Mouse (Mus musculus): ENCODE measurements around the gene Fam76a. TPM values are rescaled to one million over a fixed set of nuclear protein-coding genes. Genes with fewer than 3 reads are reported as not detected.

Fam76a gene
- total RNA-seq, 2 experiments from 2014 or later, result 33.5 to 38.1 TPM

- DNase-seq, result peak; percentile 93
Observed at GRCm38 (mm10) chr4:132884064-132884843, 38.1 kb downstream of the Fam76a start, which contains the start of gene Stx12. Stx12 (minus strand) TSS chr4:132884509.

DNA sequence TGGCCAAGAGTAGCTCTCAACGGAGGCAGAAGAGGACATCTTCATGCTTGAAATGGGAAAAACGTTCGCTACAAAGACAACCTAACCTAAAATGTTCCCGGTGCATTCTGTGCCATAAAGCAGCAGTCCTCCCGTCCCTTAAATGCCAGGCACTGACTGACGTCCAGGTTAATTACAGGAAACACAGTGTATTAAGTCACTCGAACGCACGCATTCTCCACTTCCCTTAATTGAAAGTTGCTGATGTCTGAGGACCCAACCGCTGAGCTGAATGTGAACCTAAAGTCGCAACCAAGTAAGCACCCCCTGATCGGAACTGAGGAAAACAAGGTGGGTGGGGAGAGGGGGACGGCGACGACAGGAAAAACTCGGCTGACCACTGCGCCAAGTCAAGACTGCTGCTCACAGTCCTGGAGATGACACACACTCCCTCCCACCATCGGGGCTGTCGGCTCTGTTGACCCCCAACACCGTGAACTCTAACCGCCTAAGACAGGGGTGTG is 38.7 kb downstream of the Fam76a start:
- DNase-seq, result no peak

DNA sequence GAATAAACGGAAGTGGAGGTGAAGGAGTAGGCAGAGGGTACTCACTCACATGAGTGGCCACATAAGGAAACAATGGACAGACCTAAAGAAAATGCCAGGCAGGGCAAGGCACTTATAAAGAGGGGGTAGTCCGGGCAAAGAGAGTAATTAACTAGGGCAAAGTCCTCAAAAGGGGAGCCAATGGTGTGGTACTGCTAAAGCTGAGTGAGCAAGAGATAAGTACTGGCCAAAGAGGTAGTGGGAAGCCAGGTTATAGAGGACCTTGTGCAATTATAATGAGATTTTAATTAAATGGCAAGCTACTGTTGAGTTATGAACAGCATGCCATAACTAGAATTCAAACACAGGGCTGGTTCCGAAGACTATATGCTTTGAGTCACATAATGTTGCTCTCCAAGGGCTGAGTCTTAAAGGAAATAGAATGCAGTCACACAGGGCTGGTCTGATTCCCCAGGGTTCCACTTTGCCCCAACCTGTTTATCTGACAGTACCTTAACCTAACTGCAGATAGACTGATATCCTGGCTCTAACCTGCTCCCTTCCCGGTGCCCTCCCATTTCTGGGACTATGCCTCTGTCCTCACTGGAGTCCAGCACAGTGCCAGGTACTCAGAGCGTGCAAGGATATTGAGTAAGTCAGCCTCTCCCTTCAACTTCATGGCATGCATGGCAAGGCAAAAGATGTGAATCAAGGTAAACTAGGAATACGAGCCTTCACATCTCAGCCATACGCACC is 47.8 kb downstream of the Fam76a start:
- DNase-seq, result no peak

- DNase-seq, result peak; percentile 6
Observed at GRCm38 (mm10) chr4:132873481-132874362, 48.6 kb downstream of the Fam76a start.

DNA sequence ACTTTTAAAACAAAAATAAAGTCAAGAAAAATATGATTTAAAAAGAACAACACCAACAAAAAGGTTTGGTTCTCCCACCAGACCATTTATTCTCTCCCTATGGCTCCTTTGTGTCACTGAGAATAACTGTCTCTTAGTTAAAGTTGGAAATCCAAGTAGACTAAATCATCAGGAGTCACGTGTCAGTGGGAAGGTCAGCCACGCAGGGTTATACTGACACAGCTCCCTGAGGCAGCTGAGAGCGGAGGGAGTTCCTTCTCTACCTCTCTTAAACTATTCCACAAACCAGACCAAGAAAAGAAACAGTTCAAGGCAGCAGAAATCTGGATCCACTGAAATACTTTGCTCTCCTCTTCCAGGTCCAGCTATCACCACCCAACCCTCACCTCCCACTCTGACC is 51.2 kb downstream of the Fam76a start:
- DNase-seq, result no peak

- DNase-seq, result no peak
Observed at GRCm38 (mm10) chr4:132864856-132865255, 57.5 kb downstream of the Fam76a start.

DNA sequence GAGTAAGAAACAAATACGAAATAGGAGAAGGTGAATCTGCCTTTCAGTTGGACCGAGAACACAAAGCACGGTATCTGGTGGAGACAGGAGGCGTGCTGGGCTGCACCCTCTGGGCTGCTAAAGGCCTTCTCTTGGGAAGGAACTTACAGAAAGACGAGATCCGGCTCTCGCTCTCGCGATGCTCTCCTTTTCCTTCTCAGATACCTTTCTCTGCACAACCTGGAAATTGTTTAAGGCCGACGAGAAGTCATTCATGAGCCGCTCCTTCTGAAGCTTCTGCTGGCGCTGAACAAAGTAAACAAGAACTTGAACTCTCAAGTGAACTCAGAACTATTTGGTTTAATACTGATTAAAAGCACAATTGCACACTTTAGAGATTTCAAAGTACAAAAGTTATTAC is 59.3 kb downstream of the Fam76a start:
- DNase-seq, result no peak

GRCm38 (mm10) chr4:132860880-132861279 is 61.5 kb downstream of the Fam76a start:
- no peak for DNase-seq

Other genes starting within 250 kb of the Fam76a start
- 1 to 10 TPM; 2.0 to 2.5 TPM for gene Xkr8, start 190.0 kb downstream of the Fam76a start, total RNA-seq (2021)
- 1 to 10 TPM; 1.3 to 1.4 TPM for gene Smpdl3b, start 165.3 kb downstream of the Fam76a start, total RNA-seq (2021)
- 10 to 100 TPM; 36.5 to 42.5 TPM for gene Rpa2, start 154.2 kb downstream of the Fam76a start, total RNA-seq (2021)
- 1 to 10 TPM; 2.9 to 3.4 TPM for gene Themis2, start 126.2 kb downstream of the Fam76a start, total RNA-seq (2021)
- 10 to 100 TPM; 31.0 to 34.2 TPM for gene Ppp1r8, start 79.4 kb downstream of the Fam76a start, total RNA-seq (2021)
- 10 to 100 TPM; 53.9 to 54.9 TPM for gene Stx12, start 38.0 kb downstream of the Fam76a start, total RNA-seq (2021)
- under 1 TPM; 0.33 to 0.43 TPM for gene Fgr, start 51.5 kb upstream of the Fam76a start, total RNA-seq (2021)
- 10 to 100 TPM; 41.1 to 48.7 TPM for gene Ahdc1, start 88.7 kb upstream of the Fam76a start, total RNA-seq (2021)
- gene Wasf2, start 207.9 kb upstream of the Fam76a start, total RNA-seq (2021), result 100 to 1,000 TPM; 141 to 149 TPM

Data from heart, postnatal 4 days (tissue).